Mouse (Mus musculus): Measurements from ENCODE around the gene Sstr5. TPM values are rescaled to one million over a fixed set of nuclear protein-coding genes. Genes with fewer than 3 reads are reported as not detected.

The Sstr5 gene
- polyA plus RNA-seq, 1 experiment from 2014 or later, result 0.77 TPM

- 73% methylated on average over 10 of the region's 10 CpGs for whole genome bisulfite sequencing
- no peak overlapping the region for H3K4me3 ChIP-seq
- H3K9ac ChIP-seq, result no peak overlapping the region
- H3K27me3 ChIP-seq, result no peaks in the 10 kb centered on the region
- no peak overlapping the region for H3K27ac ChIP-seq (replicated peaks)
- H3K9me3 ChIP-seq, result no peaks in the 10 kb centered on the region
- no peak for ATAC-seq (ENCODE audit: low FRiP score, low read depth)
- H3K4me2 ChIP-seq, result no peak overlapping the region
- no peaks in the 10 kb centered on the region for H3K36me3 ChIP-seq
- peaks cover 5% of the 10 kb centered on the region; the same call in 1 of the 2 replicates for H3K4me1 ChIP-seq (replicated peaks)
Observed at GRCm38 (mm10) chr17:25510074-25510830, 13.2 kb upstream of the Sstr5 start.

GRCm38 (mm10) chr17:25508860-25509577 lies 11.9 kb upstream of the Sstr5 start:
- 49% methylated on average over 7 of the region's 7 CpGs for WGBS
- H3K27ac ChIP-seq (replicated peaks), result no peak overlapping the region
- H3K4me2 ChIP-seq, result no peak overlapping the region
- H3K9me3 ChIP-seq, result no peaks in the 10 kb centered on the region
- H3K27me3 ChIP-seq, result no peaks in the 10 kb centered on the region
- peak; percentile 50; the same call in 1 of the 2 replicates for ATAC-seq (ENCODE audit: low FRiP score, low read depth)
- peaks cover 5% of the 10 kb centered on the region; the same call in 1 of the 2 replicates for H3K4me1 ChIP-seq (replicated peaks)
- no peaks in the 10 kb centered on the region for H3K36me3 ChIP-seq
- H3K9ac ChIP-seq, result no peak overlapping the region
- H3K4me3 ChIP-seq, result no peak overlapping the region

GRCm38 (mm10) chr17:25507799-25508198 lies 10.7 kb upstream of the Sstr5 start:
- peaks cover 5% of the 10 kb centered on the region; the same call in 1 of the 2 replicates for H3K4me1 ChIP-seq (replicated peaks)
- no peak overlapping the region for H3K27ac ChIP-seq (replicated peaks)
- H3K36me3 ChIP-seq, result no peaks in the 10 kb centered on the region
- 30% methylated on average over 3 of the region's 3 CpGs for WGBS
- no peak overlapping the region for H3K4me3 ChIP-seq
- no peaks in the 10 kb centered on the region for H3K9me3 ChIP-seq
- H3K4me2 ChIP-seq, result no peak overlapping the region
- peak; percentile 69 for ATAC-seq (ENCODE audit: low FRiP score, low read depth)
- no peaks in the 10 kb centered on the region for H3K27me3 ChIP-seq
- H3K9ac ChIP-seq, result no peak overlapping the region

DNA sequence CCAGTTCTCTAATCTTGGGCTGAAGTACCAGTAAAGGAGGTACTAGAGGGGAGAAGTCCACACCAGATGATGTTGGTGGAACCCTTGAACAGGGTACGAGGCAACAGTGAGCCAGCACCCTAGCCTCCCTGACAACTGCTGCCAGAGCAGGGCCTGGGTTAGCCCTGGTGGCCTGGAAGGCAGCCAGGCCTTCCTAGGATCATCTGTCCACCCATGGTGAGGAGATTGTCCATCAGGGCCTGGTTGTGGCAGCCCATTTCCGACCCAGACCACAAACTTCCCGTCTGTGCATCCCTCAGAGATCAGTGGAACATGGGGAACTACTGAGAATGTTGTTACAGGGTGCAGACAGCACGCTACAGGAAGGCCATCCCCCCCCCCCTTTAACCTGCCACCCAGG lies 5.5 kb upstream of the Sstr5 start:
- H3K4me3 ChIP-seq, result no peak overlapping the region
- WGBS, result 86% methylated on average over 4 of the region's 4 CpGs
- no peak overlapping the region for H3K9ac ChIP-seq
- no peaks in the 10 kb centered on the region for H3K4me1 ChIP-seq (replicated peaks)
- no peak overlapping the region for H3K4me2 ChIP-seq
- no peak for ATAC-seq (ENCODE audit: low FRiP score, low read depth)
- H3K9me3 ChIP-seq, result no peaks in the 10 kb centered on the region
- H3K27ac ChIP-seq (replicated peaks), result no peak overlapping the region
- peaks cover 12% of the 10 kb centered on the region for H3K27me3 ChIP-seq
- no peaks in the 10 kb centered on the region for H3K36me3 ChIP-seq

GRCm38 (mm10) chr17:25482092-25482491 lies 15.0 kb downstream of the Sstr5 start:
- Histone ChIP-seq H3K9me3 (no peaks in the 10 kb centered on the region), H3K27ac (replicated peaks) (no peak overlapping the region), H3K36me3 (no peaks in the 10 kb centered on the region), H3K4me2 (no peak overlapping the region), H3K4me3 (no peak overlapping the region), H3K27me3 (peaks cover 4% of the 10 kb centered on the region; the same call in 1 of the 2 replicates), H3K4me1 (replicated peaks) (no peaks in the 10 kb centered on the region), H3K9ac (no peak overlapping the region)
- ATAC-seq (ENCODE audit: low FRiP score, low read depth), result no peak
- WGBS, result 84% methylated on average over 6 of the region's 6 CpGs

DNA sequence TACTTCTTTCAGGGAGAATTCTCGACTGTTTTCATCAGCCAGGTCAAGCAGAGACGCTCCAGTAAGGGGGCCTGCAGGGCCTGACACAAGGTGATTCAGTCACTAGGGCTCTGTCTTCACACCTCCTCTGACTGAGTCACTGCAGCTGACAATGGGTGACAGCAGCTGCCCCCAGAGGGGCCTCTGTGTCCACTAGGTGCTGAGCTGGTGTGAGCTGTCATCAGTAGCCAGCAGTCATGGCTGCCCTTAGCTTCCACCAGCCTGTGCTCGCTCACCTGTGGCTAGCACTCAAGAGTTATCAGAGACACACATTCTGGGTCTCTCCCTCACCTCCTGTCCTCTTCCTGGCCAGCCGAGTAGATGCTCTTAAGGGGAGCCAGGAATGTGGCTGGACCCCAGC lies 16.3 kb downstream of the Sstr5 start:
- H3K4me2 ChIP-seq, result no peak overlapping the region
- H3K4me3 ChIP-seq, result no peak overlapping the region
- peaks cover 5% of the 10 kb centered on the region; the same call in 1 of the 2 replicates for H3K4me1 ChIP-seq (replicated peaks)
- peaks cover 4% of the 10 kb centered on the region; the same call in 1 of the 2 replicates for H3K27me3 ChIP-seq
- H3K36me3 ChIP-seq, result no peaks in the 10 kb centered on the region
- H3K9me3 ChIP-seq, result no peaks in the 10 kb centered on the region
- no peak overlapping the region for H3K27ac ChIP-seq (replicated peaks)
- H3K9ac ChIP-seq, result no peak overlapping the region
- no peak for ATAC-seq (ENCODE audit: low FRiP score, low read depth)
- WGBS, result 68% methylated on average over 4 of the region's 4 CpGs

DNA sequence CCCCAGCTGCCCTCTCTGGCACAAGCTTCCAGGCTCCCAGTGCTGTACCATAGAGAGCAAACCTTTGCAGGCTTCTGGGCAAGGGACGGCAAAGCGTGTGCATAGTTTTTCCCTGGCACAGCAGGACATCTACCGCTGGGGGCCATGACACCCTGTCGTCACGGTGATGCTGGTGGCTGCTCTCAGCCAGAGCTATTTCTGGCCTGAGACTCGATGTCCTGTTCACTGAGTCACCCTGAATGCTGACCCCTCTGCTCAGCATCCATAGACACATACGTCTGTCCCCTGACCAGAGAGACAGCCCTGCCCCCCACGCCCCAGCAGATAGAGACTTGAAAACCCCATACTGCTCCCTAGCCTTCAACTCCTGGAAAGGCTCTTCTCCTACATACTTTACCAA lies 16.9 kb downstream of the Sstr5 start:
- Histone ChIP-seq H3K27me3 (peaks cover 9% of the 10 kb centered on the region; the same call in 1 of the 2 replicates), H3K27ac (replicated peaks) (no peak overlapping the region), H3K4me2 (no peak overlapping the region), H3K36me3 (no peaks in the 10 kb centered on the region), H3K9me3 (no peaks in the 10 kb centered on the region), H3K4me1 (replicated peaks) (peaks cover 5% of the 10 kb centered on the region; the same call in 1 of the 2 replicates), H3K9ac (no peak overlapping the region), H3K4me3 (no peak overlapping the region)
- ATAC-seq (ENCODE audit: low FRiP score, low read depth), result no peak
- WGBS, result 37% methylated on average over 8 of the region's 8 CpGs

DNA sequence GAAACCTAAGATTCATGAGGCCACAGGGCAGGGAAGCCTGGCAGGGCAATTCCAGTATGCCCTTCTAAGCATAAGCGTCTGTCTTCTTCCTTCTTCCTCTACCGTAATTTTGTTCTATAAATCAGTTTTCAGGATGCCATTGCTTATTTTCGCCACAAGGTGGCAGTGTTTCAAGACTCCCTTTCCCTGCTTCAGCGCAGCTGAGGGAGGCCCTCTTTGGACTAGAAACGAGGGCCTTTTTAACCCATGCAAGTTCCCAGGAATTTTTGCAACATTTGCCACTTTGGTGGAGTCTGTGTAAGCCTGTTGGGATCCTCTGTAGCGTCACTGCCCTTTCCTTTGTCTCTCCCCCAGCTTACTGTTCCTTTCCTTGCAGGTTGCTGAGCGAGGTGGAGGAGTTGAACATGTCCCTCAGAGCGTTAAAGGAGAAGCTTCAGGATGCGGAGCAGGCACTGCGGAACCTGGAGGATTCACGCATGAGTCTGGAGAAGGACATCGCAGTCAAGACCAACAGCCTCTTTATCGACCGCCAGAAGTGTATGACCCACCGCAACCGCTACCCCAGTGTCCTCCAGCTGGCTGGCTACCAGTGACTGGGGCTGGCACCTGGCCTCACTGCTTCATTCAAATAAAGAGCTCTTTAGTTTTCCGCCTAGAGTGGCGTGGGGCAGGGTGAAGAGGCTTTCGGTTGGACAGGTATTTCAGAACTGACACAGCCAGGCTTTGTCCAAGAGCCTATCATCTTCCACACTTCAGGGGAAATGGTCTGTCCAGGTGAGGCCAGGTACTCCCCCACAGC lies 20.9 kb downstream of the Sstr5 start:
- no peak overlapping the region for H3K27ac ChIP-seq (replicated peaks)
- peaks cover 21% of the 10 kb centered on the region for H3K27me3 ChIP-seq
- H3K36me3 ChIP-seq, result no peaks in the 10 kb centered on the region
- no peak overlapping the region for H3K9ac ChIP-seq
- no peak overlapping the region for H3K4me2 ChIP-seq
- no peak overlapping the region for H3K4me3 ChIP-seq
- H3K9me3 ChIP-seq, result no peaks in the 10 kb centered on the region
- peaks cover 17% of the 10 kb centered on the region for H3K4me1 ChIP-seq (replicated peaks)
- ATAC-seq (ENCODE audit: low FRiP score, low read depth), result no peak
- WGBS, result 38% methylated on average over 19 of the region's 19 CpGs

- H3K27me3 ChIP-seq, result peaks cover 21% of the 10 kb centered on the region
- 2% methylated on average over 38 of the region's 38 CpGs for WGBS
Observed at GRCm38 (mm10) chr17:25474330-25475077, 22.6 kb downstream of the Sstr5 start.

GRCm38 (mm10) chr17:25472044-25472443 lies 25.0 kb downstream of the Sstr5 start:
- Histone ChIP-seq H3K9ac (no peak overlapping the region), H3K4me1 (replicated peaks) (peaks cover 19% of the 10 kb centered on the region), H3K9me3 (no peaks in the 10 kb centered on the region), H3K27me3 (peaks cover 17% of the 10 kb centered on the region), H3K4me2 (peak overlapping the region; percentile 16; the same call in 1 of the 2 replicates), H3K36me3 (no peaks in the 10 kb centered on the region), H3K4me3 (no peak overlapping the region), H3K27ac (replicated peaks) (no peak overlapping the region; the same call in 1 of the 2 replicates)
- no peak for ATAC-seq (ENCODE audit: low FRiP score, low read depth)
- 56% methylated on average over 14 of the region's 14 CpGs for WGBS

More at GRCm38 (mm10) chr17:25474330-25475077, 22.6 kb downstream of the Sstr5 start:
- 0 out of 2 replicates have a peak, but pooled peaks have one; percentile 28 for ATAC-seq (ENCODE audit: low FRiP score, low read depth)
- Histone ChIP-seq H3K36me3 (no peaks in the 10 kb centered on the region), H3K4me2 (peak overlapping the region; percentile 79), H3K9me3 (no peaks in the 10 kb centered on the region), H3K4me3 (peak overlapping the region; percentile 38), H3K4me1 (replicated peaks) (peaks cover 19% of the 10 kb centered on the region), H3K9ac (peak overlapping the region; percentile 40), H3K27ac (replicated peaks) (no peak overlapping the region)

GRCm38 (mm10) chr17:25471418-25471817 lies 25.7 kb downstream of the Sstr5 start:
- no peak overlapping the region for H3K9ac ChIP-seq
- no peaks in the 10 kb centered on the region for H3K36me3 ChIP-seq
- no peak overlapping the region; the same call in 1 of the 2 replicates for H3K27ac ChIP-seq (replicated peaks)
- no peaks in the 10 kb centered on the region for H3K9me3 ChIP-seq
- 26% methylated on average over 8 of the region's 8 CpGs for WGBS
- H3K27me3 ChIP-seq, result peaks cover 17% of the 10 kb centered on the region
- peak; percentile 55; the same call in 1 of the 2 replicates for ATAC-seq (ENCODE audit: low FRiP score, low read depth)
- H3K4me2 ChIP-seq, result peak overlapping the region; percentile 16; the same call in 1 of the 2 replicates
- no peak overlapping the region for H3K4me3 ChIP-seq
- peaks cover 18% of the 10 kb centered on the region for H3K4me1 ChIP-seq (replicated peaks)

Measured in hindbrain, embryonic 15.5 days (tissue).